Mouse (Mus musculus) midbrain, embryonic 14.5 days (tissue): ENCODE measurements around the gene Cbx6. TPM values are rescaled to one million over a fixed set of nuclear protein-coding genes. Genes with fewer than 3 reads are reported as not detected.
A peak's percentile ranks its signal among the peaks of the same experiment; 100 is the strongest.

ENCODE experiments used
- ATAC-seq: fragments of 200-750 bp; cut with Nextera tagmentation; 2 replicates; pipeline ENCODE4 v1.8.0; 2017; ENCODE audit warnings: moderate number of reproducible peaks, moderate library complexity; ENCODE audit not compliant: low FRiP score, low TSS enrichment
- DNase-seq: peaks from one replicate; pipeline ENCODE4 v3.0.0-alpha.2; 2015
- H3K27ac ChIP-seq: fragments of 300-500 bp; sonication (generic); replicated peaks from 2 replicates; pipeline ENCODE4 v1.5.1; 2014; ENCODE audit warnings: mild to moderate bottlenecking, low read depth, low read length, moderate library complexity
- H3K27me3 ChIP-seq: fragments of 300-500 bp; sonication (generic); 2 replicates; pipeline ENCODE4 v1.6.1; 2014; ENCODE audit warnings: low read length, control low read depth, mixed read lengths; ENCODE audit not compliant: control insufficient read depth, insufficient read depth
- H3K36me3 ChIP-seq: fragments of 300-500 bp; sonication (generic); 2 replicates; pipeline ENCODE4 v1.6.1; 2014; ENCODE audit warnings: low read length, control low read depth; ENCODE audit not compliant: control insufficient read depth, insufficient read depth
- H3K4me1 ChIP-seq: fragments of 300-500 bp; sonication (generic); 2 replicates; pipeline ENCODE4 v1.6.1; 2014; ENCODE audit warnings: mild to moderate bottlenecking, antibody characterized with exemption, low read length, control low read depth; ENCODE audit not compliant: control insufficient read depth, insufficient read depth
- H3K4me2 ChIP-seq: fragments of 300-500 bp; sonication (generic); 2 replicates; pipeline ENCODE4 v1.6.1; 2014; ENCODE audit warnings: mild to moderate bottlenecking, low read length, moderate library complexity
- H3K4me3 ChIP-seq: fragments of 300-500 bp; sonication (generic); replicated peaks from 2 replicates; pipeline ENCODE4 v1.5.1; 2014; ENCODE audit warnings: low read depth, low read length
- H3K9ac ChIP-seq: fragments of 300-500 bp; sonication (generic); replicated peaks from 2 replicates; pipeline ENCODE4 v1.6.1; 2014; ENCODE audit warnings: mild to moderate bottlenecking, low read length, moderate library complexity
- H3K9me3 ChIP-seq: fragments of 300-500 bp; sonication (generic); 2 replicates; pipeline ENCODE4 v1.6.1; 2016; ENCODE audit warnings: low read length, control low read depth, mixed read lengths; ENCODE audit not compliant: control insufficient read depth
- WGBS: fragments of 180-500 bp; shearing (Covaris S2); extraction: QIAGEN DNeasy Blood & Tissue Kit; methylation state at CpG from one replicate; pipeline ENCODE4 v1.1.7; 2014; 5-methylcytosine and 5-hydroxymethylcytosine counted together
- polyA plus RNA-seq: library from polyadenylated mRNA; unstranded; fragments of >200 nt; fragmentation: Nextera tagmentation; extraction: Ambion mirVana; gene quantifications from 2 replicates; pipeline ENCODE4 v1.2.1, GENCODE M21; 2014

Cbx6 gene
- polyA plus RNA-seq, 1 experiment from 2014 or later, result 46.7 TPM

DNA sequence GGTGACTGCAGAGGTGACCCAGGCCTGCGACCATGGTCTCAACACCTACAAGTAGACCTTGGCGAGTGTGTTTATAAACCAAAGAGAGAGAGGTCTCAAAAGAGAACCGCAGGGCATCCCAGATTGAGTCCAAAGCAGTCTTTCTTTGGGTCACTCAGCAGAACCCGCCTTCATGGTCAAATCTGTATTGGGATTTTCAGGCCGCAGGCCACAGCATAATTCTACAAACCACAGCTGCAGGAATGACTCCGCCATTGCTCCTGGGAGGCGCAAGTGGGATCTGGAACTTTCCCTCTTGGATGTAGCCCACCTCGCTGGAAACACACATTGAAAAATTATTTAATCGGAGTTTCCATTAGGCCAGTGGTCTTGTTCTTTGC lies 383 bp upstream of the Cbx6 start:
- ATAC-seq (no peak), DNase-seq (peak; percentile 50)
- Histone ChIP-seq H3K4me1 (peaks cover 41% of the 10 kb centered on the region), H3K4me3 (peak overlapping the region; percentile 84), H3K9me3 (no peaks in the 10 kb centered on the region), H3K36me3 (peaks cover 8% of the 10 kb centered on the region; the same call in 1 of the 2 replicates), H3K9ac (peak overlapping the region; percentile 92), H3K27me3 (no peaks in the 10 kb centered on the region), H3K4me2 (peak overlapping the region; percentile 53), H3K27ac (peak overlapping the region; percentile 97)
- 31% methylated on average over 9 of the region's 9 CpGs for WGBS

DNA sequence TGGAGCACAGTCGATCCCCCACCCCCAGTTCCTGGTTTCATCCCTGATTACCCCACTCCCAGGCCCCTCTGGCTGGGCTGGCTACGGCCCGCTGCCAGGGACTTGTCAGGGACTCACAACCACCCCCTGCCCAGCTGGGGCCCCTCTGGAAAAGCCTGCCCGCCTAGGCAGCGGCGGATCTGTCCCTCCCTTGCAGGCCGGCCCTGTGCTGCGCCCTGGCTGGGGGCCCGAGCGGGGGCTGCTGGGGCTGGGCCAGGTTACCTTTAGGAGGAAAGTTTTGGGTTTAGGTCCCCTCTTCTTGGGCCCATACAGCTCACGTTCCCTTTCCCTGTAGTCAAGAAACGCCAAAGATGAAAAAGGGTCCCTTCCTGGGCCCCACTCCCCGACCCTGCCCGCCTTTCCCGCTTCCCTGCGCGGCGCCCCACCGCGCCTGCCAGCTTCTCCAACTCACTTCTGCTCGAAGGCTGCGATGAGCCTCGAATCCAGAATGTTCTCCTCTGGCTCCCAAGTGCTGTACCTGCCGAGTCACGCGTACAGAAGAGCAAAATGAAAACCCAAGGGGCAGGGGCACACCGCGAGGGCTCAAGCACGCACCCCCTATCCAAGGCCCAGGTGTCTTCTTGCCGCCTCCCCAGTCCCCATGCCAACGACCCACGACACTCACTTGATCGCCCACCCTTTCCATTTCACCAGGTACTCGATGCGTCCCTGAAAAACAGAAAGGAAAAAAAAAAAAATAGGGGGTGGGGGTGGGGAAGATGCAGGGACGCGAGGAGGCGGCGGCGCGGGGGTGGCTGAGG lies 1.0 kb downstream of the Cbx6 start:
- Histone ChIP-seq H3K27me3 (no peaks in the 10 kb centered on the region), H3K4me3 (peak overlapping the region; percentile 84), H3K4me1 (peaks cover 52% of the 10 kb centered on the region), H3K27ac (peak overlapping the region; percentile 97), H3K9ac (peak overlapping the region; percentile 92), H3K4me2 (peak overlapping the region; percentile 92), H3K9me3 (no peaks in the 10 kb centered on the region), H3K36me3 (peaks cover 17% of the 10 kb centered on the region)
- ATAC-seq, result 0 out of 2 replicates have a peak, but pooled peaks have one; percentile 12
- under 1% methylated on average over 41 of the region's 41 CpGs for WGBS
- peak; percentile 66 for DNase-seq

DNA sequence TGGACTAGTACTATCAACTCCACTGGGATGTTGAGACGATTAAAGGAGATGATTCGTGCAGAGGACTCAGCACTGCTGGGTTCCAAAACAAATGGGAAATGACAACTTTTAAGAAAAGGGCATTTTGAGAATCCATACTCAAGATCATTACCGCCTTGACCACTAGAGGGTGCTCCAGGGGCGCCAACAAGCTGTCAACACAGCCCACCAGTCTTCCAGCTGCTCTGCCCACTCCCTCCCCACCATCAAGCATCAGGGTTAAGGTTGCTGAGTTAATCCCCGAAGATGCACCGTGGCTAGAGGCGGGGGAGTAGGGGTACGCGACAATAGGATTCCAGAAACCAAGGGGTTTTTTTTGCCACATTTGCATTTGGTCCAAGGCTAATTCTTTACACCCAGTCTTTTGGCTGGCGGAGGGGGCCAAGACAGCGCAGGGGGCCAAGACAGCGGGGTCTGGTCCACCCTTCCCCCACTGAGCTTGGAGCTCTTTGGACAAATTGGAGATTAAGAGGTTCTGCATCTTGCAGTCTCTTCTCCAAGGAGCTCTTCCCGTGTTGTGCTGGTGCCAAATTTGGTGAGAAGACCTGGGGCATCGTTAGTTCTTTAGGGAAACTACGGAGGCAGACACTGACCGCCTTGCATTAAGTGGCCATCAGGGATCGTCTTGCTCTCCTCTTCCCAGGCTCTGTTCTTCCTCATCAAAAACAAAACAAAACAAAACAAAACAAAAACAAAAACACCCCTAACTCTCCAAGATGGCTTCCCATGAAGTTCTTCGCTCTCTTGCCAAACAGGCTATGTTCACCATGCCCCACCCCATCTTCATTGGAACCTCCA lies 2.2 kb downstream of the Cbx6 start:
- peak overlapping the region; percentile 97 for H3K27ac ChIP-seq
- H3K4me2 ChIP-seq, result peak overlapping the region; percentile 92
- H3K4me1 ChIP-seq, result peaks cover 64% of the 10 kb centered on the region
- DNase-seq (peak; percentile 93), ATAC-seq (no peak; the same call in 1 of the 2 replicates)
- H3K36me3 ChIP-seq, result peaks cover 29% of the 10 kb centered on the region
- H3K27me3 ChIP-seq, result no peaks in the 10 kb centered on the region
- H3K9me3 ChIP-seq, result no peaks in the 10 kb centered on the region
- H3K9ac ChIP-seq, result peak overlapping the region; percentile 92
- peak overlapping the region; percentile 84 for H3K4me3 ChIP-seq
- WGBS, result 8% methylated on average over 18 of the region's 18 CpGs

DNA sequence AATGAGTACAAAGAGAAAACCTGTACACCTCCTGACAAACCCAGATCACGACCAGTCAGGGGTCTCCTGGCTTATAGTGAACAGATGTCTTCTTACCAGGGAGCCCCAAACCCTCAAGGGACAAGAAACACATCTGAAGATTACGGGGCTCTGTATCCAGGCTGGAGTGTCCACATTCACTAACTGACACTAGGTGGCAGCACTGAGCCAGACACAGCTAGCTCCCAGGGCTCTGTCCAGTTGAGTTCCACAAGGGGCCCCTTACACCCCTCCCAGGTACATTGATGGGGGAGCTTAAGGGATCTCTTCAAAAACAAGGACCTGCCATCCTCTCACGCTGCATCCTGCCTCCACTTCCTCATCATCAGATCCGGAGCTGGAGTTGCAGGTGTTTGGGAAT lies 4.1 kb downstream of the Cbx6 start:
- H3K9ac ChIP-seq, result peak overlapping the region; percentile 16; the same call in 1 of the 2 replicates
- peaks cover 39% of the 10 kb centered on the region for H3K36me3 ChIP-seq
- DNase-seq, result peak; percentile 92
- H3K9me3 ChIP-seq, result no peaks in the 10 kb centered on the region
- H3K4me3 ChIP-seq, result no peak overlapping the region
- H3K4me2 ChIP-seq, result 0 out of 2 replicates have a peak overlapping the region, but pooled peaks have one; percentile 6
- ATAC-seq, result no peak
- WGBS, result 13% methylated on average over 4 of the region's 4 CpGs
- H3K4me1 ChIP-seq, result peaks cover 73% of the 10 kb centered on the region
- no peaks in the 10 kb centered on the region for H3K27me3 ChIP-seq
- H3K27ac ChIP-seq, result 0 out of 2 replicates have a peak overlapping the region, but pooled peaks have one; percentile 32

DNA sequence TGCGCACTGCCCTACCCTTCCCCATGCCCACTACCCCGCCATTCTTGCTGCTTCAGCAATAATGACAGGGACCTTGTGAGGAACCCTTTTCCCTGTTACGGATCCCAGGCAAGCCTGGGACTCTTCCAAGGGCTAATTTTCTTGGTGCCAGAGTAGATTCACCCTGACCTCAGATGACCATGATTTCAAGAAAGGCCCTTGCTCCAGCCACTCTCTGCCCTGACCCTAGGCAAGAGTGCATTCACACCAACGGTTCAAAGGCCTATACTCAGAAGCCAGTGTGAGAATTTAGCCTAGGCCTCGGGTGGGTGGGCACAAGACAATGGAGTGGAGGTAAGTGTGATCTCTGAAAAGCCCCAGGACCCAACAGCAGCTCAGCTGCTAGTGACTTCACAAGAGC lies 5.1 kb downstream of the Cbx6 start:
- ATAC-seq, result no peak
- DNase-seq, result no peak
- Histone ChIP-seq H3K9me3 (no peaks in the 10 kb centered on the region), H3K4me3 (no peak overlapping the region), H3K4me1 (peaks cover 71% of the 10 kb centered on the region), H3K9ac (0 out of 2 replicates have a peak overlapping the region, but pooled peaks have one; percentile 16), H3K4me2 (no peak overlapping the region), H3K36me3 (peaks cover 45% of the 10 kb centered on the region), H3K27me3 (no peaks in the 10 kb centered on the region), H3K27ac (0 out of 2 replicates have a peak overlapping the region, but pooled peaks have one; percentile 52)
- WGBS, result 72% methylated on average over 5 of the region's 5 CpGs

DNA sequence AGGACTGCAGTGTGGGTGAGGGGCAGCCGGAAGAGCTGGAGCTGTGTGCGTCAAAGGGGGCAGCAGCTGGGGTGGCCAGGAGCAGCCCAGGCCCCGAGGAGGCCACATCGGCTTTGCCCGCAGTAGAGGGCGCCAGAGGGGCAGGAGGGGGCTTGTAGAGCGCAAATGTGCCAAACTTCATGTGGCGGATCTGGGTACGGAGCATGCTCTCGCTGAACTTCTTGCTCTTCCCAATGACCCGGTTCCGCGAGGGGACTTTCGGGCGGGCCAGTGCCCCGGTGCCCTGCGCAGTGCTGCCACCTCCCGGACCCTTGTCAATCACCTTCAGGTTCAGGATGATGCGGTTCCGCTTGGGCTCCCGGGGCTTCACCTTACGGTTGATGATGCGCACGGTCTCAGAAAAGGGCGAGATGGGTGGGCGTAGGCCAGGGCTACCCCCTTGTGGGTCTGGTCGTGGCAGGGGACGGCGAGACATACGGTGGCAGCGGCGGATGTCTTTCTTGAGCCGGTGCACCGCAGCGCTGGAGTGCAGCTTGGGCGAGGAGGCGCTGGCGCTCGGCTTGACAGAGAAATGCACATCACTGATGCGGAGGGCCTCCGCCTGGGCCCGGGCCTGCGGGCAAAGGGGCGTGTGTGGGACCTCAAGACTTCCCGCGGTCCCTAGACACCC lies 6.0 kb downstream of the Cbx6 start:
- H3K27me3 ChIP-seq, result no peaks in the 10 kb centered on the region
- peak overlapping the region; percentile 36 for H3K9ac ChIP-seq
- 0 out of 2 replicates have a peak overlapping the region, but pooled peaks have one; percentile 5 for H3K4me3 ChIP-seq
- DNase-seq (peak; percentile 56), ATAC-seq (no peak)
- peaks cover 46% of the 10 kb centered on the region for H3K36me3 ChIP-seq
- no peaks in the 10 kb centered on the region for H3K9me3 ChIP-seq
- WGBS, result 64% methylated on average over 45 of the region's 46 CpGs
- H3K4me2 ChIP-seq, result peak overlapping the region; percentile 37
- peaks cover 71% of the 10 kb centered on the region for H3K4me1 ChIP-seq
- peak overlapping the region; percentile 52 for H3K27ac ChIP-seq

DNA sequence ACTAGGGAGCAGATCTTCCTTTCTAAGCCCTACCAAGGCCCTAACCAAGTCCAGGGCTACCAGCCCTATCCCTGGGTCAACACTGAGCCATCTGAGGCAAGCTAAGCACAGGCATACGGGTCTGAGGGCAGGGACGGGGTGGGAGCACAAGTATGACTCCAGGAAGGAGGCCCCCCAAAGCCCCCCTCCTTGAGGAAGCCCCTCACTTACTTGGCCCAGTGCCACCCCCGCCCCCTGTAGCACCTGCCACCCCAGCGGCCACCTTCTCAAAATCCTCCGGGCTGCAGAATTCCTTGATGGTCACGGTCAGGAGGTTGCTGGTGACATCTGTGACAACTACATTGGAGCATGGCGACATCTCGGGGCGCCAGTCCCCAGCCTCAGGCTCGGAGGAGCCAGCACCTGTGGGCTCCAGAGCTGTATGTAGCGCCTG lies 6.7 kb downstream of the Cbx6 start:
- ATAC-seq (no peak), DNase-seq (no peak)
- Histone ChIP-seq H3K9ac (peak overlapping the region; percentile 36), H3K27ac (0 out of 2 replicates have a peak overlapping the region, but pooled peaks have one; percentile 52), H3K27me3 (no peaks in the 10 kb centered on the region), H3K4me1 (peaks cover 67% of the 10 kb centered on the region), H3K9me3 (no peaks in the 10 kb centered on the region), H3K4me3 (no peak overlapping the region), H3K4me2 (peak overlapping the region; percentile 37), H3K36me3 (peaks cover 53% of the 10 kb centered on the region)
- 64% methylated on average over 11 of the region's 11 CpGs for WGBS
